In the genomic region with DNA sequence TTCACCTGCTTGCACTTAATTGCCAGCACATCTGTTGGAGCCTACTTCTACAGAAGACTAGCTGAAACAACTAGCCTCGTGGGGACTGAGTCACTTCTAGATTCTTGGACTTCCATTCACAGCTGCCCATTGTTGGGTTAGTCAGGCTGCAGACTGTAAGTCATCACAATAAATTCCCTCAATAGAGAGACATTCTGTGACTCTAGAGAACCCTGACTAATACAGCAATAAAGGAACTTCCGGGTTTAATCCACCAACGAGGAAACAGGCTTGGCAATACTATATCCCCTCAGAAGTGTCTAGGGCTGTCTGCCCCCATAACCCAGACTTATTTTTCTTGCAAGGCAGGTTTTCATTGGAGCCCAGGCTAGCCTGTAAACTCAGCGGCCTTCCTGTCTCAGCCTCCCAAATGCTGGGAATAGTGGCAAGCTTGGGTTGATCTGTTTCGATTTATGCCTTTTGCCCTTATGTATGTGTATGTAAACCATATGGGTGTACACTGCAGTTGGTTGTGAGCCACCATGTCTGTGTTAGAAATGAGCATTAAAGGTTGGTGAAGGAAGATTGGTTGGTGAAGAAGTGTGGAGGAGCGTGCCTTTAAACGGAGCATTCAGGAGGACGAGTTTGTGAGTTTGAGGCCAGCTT, we compare ENCODE assay signal across 1 mouse cellular context.
A peak's percentile ranks its signal among the peaks of the same experiment; 100 is the strongest.
TF ChIP-seq lines count a peak whose summit lies in the region.

No protein-coding gene starts in this region.

TF ChIP-seq in MEL, 35 proteins besides CTCF, POLR2A, EP300 and RAD21:
- TF ChIP-seq ELF1 (IDR thresholded peaks at IDR 0.05; ENCODE audit: low read depth, low read length) (peak; percentile 72), SMC3 (IDR thresholded peaks at IDR 0.05; ENCODE audit: low read depth, low read length) (no peak)
